Mouse (Mus musculus): ENCODE measurements around the gene Vmn1r6. TPM values are rescaled to one million over a fixed set of nuclear protein-coding genes. Genes with fewer than 3 reads are reported as not detected.
"Not testable (repeated sequence)": the region's sequence is repeated elsewhere in the genome, so short reads cannot be mapped to it uniquely, and the experiment has no call there.

Vmn1r6 gene
- total RNA-seq (2022), result not detected

GRCm38 (mm10) chr6:56996943-56997342, at the start of gene Vmn1r6:
Gene Vmn1r6, plus strand, starts transcription at chr6:56997243.
- no peak for DNase-seq (ENCODE audit: low spot score in 2 of 2)

GRCm38 (mm10) chr6:56956436-56956835, 40.6 kb upstream of the Vmn1r6 start:
- DNase-seq (ENCODE audit: low spot score in 2 of 2), result no peak

GRCm38 (mm10) chr6:56969973-56970372, 27.1 kb upstream of the Vmn1r6 start, which contains the start of gene Vmn1r5:
Gene Vmn1r5, plus strand, starts transcription at chr6:56970273.
- no peak for DNase-seq (ENCODE audit: low spot score in 2 of 2)

GRCm38 (mm10) chr6:57025224-57025623, 28.2 kb downstream of the Vmn1r6 start, which contains the start of gene Vmn1r7:
Gene Vmn1r7, minus strand, starts transcription at chr6:57025324.
- not testable (repeated sequence) for DNase-seq (ENCODE audit: low spot score in 2 of 2)

GRCm38 (mm10) chr6:57031984-57032383, 34.9 kb downstream of the Vmn1r6 start, which contains the start of gene Vmn1r8:
Gene Vmn1r8, plus strand, starts transcription at chr6:57032284.
- no peak for DNase-seq (ENCODE audit: low spot score in 2 of 2)

- no peak for DNase-seq (ENCODE audit: low spot score in 2 of 2)
Observed at GRCm38 (mm10) chr6:57034674-57035073, 37.6 kb downstream of the Vmn1r6 start.

Other genes starting within 250 kb of the Vmn1r6 start
- gene Kbtbd2, start 199.4 kb upstream of the Vmn1r6 start, total RNA-seq (2022), result 10 to 100 TPM; 49.4 to 68.1 (median 56.8) TPM
- gene Fkbp9, start 165.2 kb upstream of the Vmn1r6 start, total RNA-seq (2022), result 10 to 100 TPM; 27.4 to 37.3 (median 30.9) TPM
- gene Nt5c3, start 73.3 kb upstream of the Vmn1r6 start, total RNA-seq (2022), result 10 to 100 TPM; 35.6 to 39.9 (median 37.9) TPM
- gene Vmn1r4, start 73.2 kb upstream of the Vmn1r6 start, total RNA-seq (2022), result under 1 TPM in 3 of 4 experiments, not detected in 1; 0.25 to 0.80 (median 0.43) TPM
- gene Vmn1r5, start 27.0 kb upstream of the Vmn1r6 start, total RNA-seq (2022), result not detected
- not detected for gene Vmn1r7, start 28.1 kb downstream of the Vmn1r6 start, total RNA-seq (2022)
- gene Vmn1r8, start 35.0 kb downstream of the Vmn1r6 start, total RNA-seq (2022), result not detected
- under 1 TPM in 1 of 4 experiments, not detected in 3; 0.07 TPM for gene Vmn1r9, start 69.5 kb downstream of the Vmn1r6 start, total RNA-seq (2022)
- gene Vmn1r10, start 112.2 kb downstream of the Vmn1r6 start, total RNA-seq (2022), result not detected
- gene Vmn1r11, start 136.2 kb downstream of the Vmn1r6 start, total RNA-seq (2022), result not detected
- gene Vmn1r12, start 159.7 kb downstream of the Vmn1r6 start, total RNA-seq (2022), result under 1 TPM in 1 of 4 experiments, not detected in 3; 0.06 TPM
- gene Vmn1r13, start 206.0 kb downstream of the Vmn1r6 start, total RNA-seq (2022), result not detected
- gene Vmn1r14, start 234.4 kb downstream of the Vmn1r6 start, total RNA-seq (2022), result not detected